Mouse (Mus musculus) midbrain, embryonic 16.5 days (tissue): Measurements from ENCODE around the gene Cx3cr1. TPM values are rescaled to one million over a fixed set of nuclear protein-coding genes. Genes with fewer than 3 reads are reported as not detected.

Experiments
- ATAC-seq: fragments of 200-750 bp; cut with Nextera tagmentation; 2 replicates; pipeline ENCODE4 v1.8.0; 2017; ENCODE audit warnings: moderate TSS enrichment
- H3K27ac ChIP-seq: fragments of 300-500 bp; sonication (generic); 2 replicates; pipeline ENCODE4 v1.5.1; 2014; ENCODE audit warnings: mild to moderate bottlenecking, low read length, mixed read lengths
- H3K27me3 ChIP-seq: fragments of 300-500 bp; sonication (generic); 2 replicates; pipeline ENCODE4 v1.6.1; 2014; ENCODE audit warnings: low read depth, low read length, mixed read lengths; ENCODE audit not compliant: control insufficient read depth, insufficient read depth
- H3K36me3 ChIP-seq: fragments of 300-500 bp; sonication (generic); 2 replicates; pipeline ENCODE4 v1.6.1; 2014; ENCODE audit warnings: mild to moderate bottlenecking, low read length, moderate library complexity, mixed read lengths; ENCODE audit not compliant: control insufficient read depth, insufficient read depth
- H3K4me1 ChIP-seq: fragments of 300-500 bp; sonication (generic); 2 replicates; pipeline ENCODE4 v1.6.1; 2014; ENCODE audit warnings: mild to moderate bottlenecking, low read length, mixed read lengths; ENCODE audit not compliant: control insufficient read depth, insufficient read depth
- H3K4me2 ChIP-seq: fragments of 300-500 bp; sonication (generic); 2 replicates; pipeline ENCODE4 v1.6.1; 2014; ENCODE audit warnings: mild to moderate bottlenecking, low read length, mixed read lengths
- H3K4me3 ChIP-seq: fragments of 300-500 bp; sonication (generic); 2 replicates; pipeline ENCODE4 v1.5.1; 2014; ENCODE audit warnings: low read depth, mild to moderate bottlenecking, low read length, moderate library complexity, mixed read lengths
- H3K9ac ChIP-seq: fragments of 300-500 bp; sonication (generic); 2 replicates; pipeline ENCODE4 v1.6.1; 2014; ENCODE audit warnings: low read depth, low read length, mixed read lengths
- H3K9me3 ChIP-seq: fragments of 300-500 bp; sonication (generic); replicated peaks from 2 replicates; pipeline ENCODE4 v1.6.1; 2014; ENCODE audit warnings: mild to moderate bottlenecking, low read length, mixed read lengths; ENCODE audit not compliant: control insufficient read depth, poor library complexity, severe bottlenecking
- WGBS: fragments of 180-500 bp; shearing (Covaris S2); extraction: QIAGEN DNeasy Blood & Tissue Kit; methylation state at CpG from one replicate; pipeline ENCODE4 v1.1.7; 2014; 5-methylcytosine and 5-hydroxymethylcytosine counted together
- polyA plus RNA-seq: library from polyadenylated mRNA; unstranded; fragments of >200 nt; fragmentation: Nextera tagmentation; extraction: Ambion mirVana; gene quantifications from 2 replicates; pipeline ENCODE4 v1.2.1, GENCODE M21; 2015

The Cx3cr1 gene
- polyA plus RNA-seq, 1 experiment from 2014 or later = 8.0 TPM

DNA sequence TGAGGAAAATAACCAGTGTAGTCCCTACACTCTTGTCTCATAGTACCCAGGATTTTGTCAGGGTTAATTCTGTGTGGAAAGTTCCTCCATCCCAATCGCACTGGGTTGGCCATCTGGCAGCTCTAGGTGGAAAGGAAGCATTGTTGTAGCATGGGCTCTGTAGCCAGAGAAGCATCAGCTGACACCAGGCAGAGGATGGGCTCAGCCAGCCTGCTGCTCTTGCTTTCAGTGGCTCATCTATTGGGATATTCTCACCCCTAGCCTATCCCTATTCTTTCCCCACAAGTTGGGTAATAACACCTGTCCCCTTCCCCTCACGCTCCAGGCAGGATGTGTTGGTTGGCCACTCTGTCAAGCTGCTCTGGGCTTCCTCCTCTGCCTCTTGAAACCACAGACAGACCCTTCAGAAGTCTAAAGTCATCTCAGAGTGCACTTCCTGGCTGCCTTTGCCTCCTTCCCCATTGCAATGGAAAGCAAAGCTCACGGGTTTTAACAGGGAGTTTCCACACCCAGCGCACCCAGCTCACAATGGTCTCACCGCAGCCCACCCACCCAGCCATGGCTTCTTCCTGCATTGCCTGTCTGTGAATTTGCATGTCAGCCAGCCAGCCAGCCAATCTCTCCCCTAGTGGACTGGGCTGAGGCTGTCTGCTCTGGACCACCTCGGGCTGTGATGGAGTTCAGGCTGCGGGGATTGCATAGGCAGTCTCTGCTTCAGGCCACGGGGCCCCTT lies 15.0 kb downstream of the Cx3cr1 start:
- ATAC-seq = no peak
- H3K9ac ChIP-seq = no peak overlapping the region
- no peaks in the 10 kb centered on the region for H3K4me1 ChIP-seq

GRCm38 (mm10) chr9:120049407-120049806 lies 20.3 kb downstream of the Cx3cr1 start:
- no peaks in the 10 kb centered on the region for H3K9me3 ChIP-seq
- WGBS = 77% methylated on average over 3 of the region's 3 CpGs
- H3K27me3 ChIP-seq = no peaks in the 10 kb centered on the region
- H3K4me1 ChIP-seq = no peaks in the 10 kb centered on the region
- H3K9ac ChIP-seq = no peak overlapping the region
- no peak overlapping the region for H3K4me3 ChIP-seq
- H3K27ac ChIP-seq = no peak overlapping the region
- H3K36me3 ChIP-seq = no peaks in the 10 kb centered on the region
- H3K4me2 ChIP-seq = no peak overlapping the region
- ATAC-seq = no peak

More for the DNA sequence above, 15.0 kb downstream of the Cx3cr1 start:
- Histone ChIP-seq H3K27me3 (no peaks in the 10 kb centered on the region), H3K9me3 (no peaks in the 10 kb centered on the region), H3K36me3 (no peaks in the 10 kb centered on the region), H3K4me2 (no peak overlapping the region), H3K4me3 (no peak overlapping the region), H3K27ac (no peak overlapping the region)
- WGBS = 41% methylated on average over 8 of the region's 8 CpGs

- ATAC-seq = no peak
- 70% methylated on average over 6 of the region's 6 CpGs for WGBS
- H3K9ac ChIP-seq = no peak overlapping the region
- H3K4me2 ChIP-seq = no peak overlapping the region
- H3K36me3 ChIP-seq = no peaks in the 10 kb centered on the region
- H3K27me3 ChIP-seq = no peaks in the 10 kb centered on the region
- no peak overlapping the region for H3K4me3 ChIP-seq
- H3K4me1 ChIP-seq = no peaks in the 10 kb centered on the region
- no peak overlapping the region for H3K27ac ChIP-seq
- H3K9me3 ChIP-seq = no peaks in the 10 kb centered on the region
Measured at GRCm38 (mm10) chr9:120048495-120048894, 21.2 kb downstream of the Cx3cr1 start.

DNA sequence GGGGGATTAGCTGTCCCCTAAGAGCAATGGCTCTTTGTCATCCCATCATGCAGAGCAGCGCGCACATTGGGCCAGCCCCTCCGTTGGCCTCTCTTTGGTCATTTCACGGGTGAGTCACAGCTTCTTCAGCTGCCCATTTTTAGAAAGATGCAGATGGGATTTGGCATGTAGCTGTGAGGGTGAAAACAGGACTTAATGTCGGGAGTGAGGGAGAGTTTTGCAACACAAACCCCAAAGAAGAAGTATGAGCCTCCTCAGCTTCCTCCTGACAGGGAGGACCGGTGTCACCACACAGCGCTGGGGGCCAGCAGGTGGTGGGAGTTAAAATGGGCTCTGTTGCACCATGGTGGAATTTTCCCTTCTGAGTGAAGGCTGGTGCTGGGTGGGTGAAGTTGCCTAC lies 26.6 kb downstream of the Cx3cr1 start:
- Histone ChIP-seq H3K9ac (no peak overlapping the region), H3K27ac (no peak overlapping the region), H3K27me3 (no peaks in the 10 kb centered on the region), H3K4me1 (no peaks in the 10 kb centered on the region), H3K36me3 (no peaks in the 10 kb centered on the region), H3K9me3 (no peaks in the 10 kb centered on the region), H3K4me2 (no peak overlapping the region), H3K4me3 (no peak overlapping the region)
- WGBS = 78% methylated on average over 7 of the region's 7 CpGs
- ATAC-seq = no peak

GRCm38 (mm10) chr9:120037414-120037813 lies 32.3 kb downstream of the Cx3cr1 start:
- no peak for ATAC-seq
- Histone ChIP-seq H3K36me3 (no peaks in the 10 kb centered on the region), H3K4me3 (no peak overlapping the region), H3K4me1 (no peaks in the 10 kb centered on the region), H3K27ac (no peak overlapping the region), H3K4me2 (no peak overlapping the region), H3K9ac (no peak overlapping the region), H3K27me3 (no peaks in the 10 kb centered on the region), H3K9me3 (no peaks in the 10 kb centered on the region)
- WGBS = 87% methylated on average over 7 of the region's 7 CpGs

GRCm38 (mm10) chr9:120034375-120034774 lies 35.3 kb downstream of the Cx3cr1 start:
- H3K27ac ChIP-seq = no peak overlapping the region
- no peak overlapping the region for H3K4me3 ChIP-seq
- no peak overlapping the region for H3K4me2 ChIP-seq
- H3K9me3 ChIP-seq = no peaks in the 10 kb centered on the region
- WGBS = 68% methylated on average over 8 of the region's 8 CpGs
- no peaks in the 10 kb centered on the region for H3K4me1 ChIP-seq
- ATAC-seq = no peak
- H3K27me3 ChIP-seq = no peaks in the 10 kb centered on the region
- no peak overlapping the region for H3K9ac ChIP-seq
- H3K36me3 ChIP-seq = no peaks in the 10 kb centered on the region

DNA sequence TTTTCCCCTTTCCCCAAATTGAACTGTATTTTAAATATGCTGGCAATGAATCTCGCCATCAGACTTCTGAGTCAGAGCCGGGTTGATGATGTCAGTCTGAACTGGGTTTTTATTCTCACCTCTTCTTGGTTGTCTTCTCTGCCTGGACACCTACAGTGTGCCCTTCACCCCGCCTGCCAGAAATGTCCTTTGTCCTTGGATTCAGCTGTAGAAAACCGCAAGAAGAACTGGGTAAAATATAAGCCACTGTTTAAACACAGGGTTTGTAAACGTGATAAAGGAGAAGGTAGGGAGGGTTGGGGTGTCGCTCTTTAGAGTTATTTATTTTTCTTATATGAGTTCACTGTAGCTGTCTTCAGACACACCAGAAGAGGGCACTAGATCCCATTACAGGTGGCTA lies 37.0 kb downstream of the Cx3cr1 start:
- Histone ChIP-seq H3K9me3 (no peaks in the 10 kb centered on the region), H3K27me3 (no peaks in the 10 kb centered on the region), H3K36me3 (no peaks in the 10 kb centered on the region), H3K4me1 (no peaks in the 10 kb centered on the region), H3K27ac (no peak overlapping the region), H3K4me3 (no peak overlapping the region), H3K9ac (no peak overlapping the region), H3K4me2 (no peak overlapping the region)
- ATAC-seq = no peak
- 92% methylated on average over 6 of the region's 6 CpGs for WGBS

DNA sequence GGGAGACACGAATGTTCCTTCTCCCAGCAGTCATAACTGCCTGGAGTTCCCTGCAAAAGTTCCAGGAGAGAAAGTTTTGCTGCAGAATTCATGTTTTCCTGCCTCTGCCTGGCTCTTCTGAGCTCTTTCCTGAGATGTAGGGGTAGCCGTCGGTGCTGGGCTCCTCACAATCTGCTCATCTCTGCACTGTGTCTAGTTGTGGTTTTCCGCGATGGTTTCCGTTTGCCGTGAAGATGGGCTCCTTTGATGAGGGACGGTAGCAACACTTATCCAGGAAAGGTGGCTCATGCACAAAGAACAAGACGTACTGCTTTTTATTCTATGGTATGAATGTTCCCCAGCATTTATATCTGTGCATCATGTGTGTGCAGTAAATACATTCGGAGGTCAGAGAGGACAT lies 39.3 kb downstream of the Cx3cr1 start:
- H3K27ac ChIP-seq = no peak overlapping the region

GRCm38 (mm10) chr9:120029880-120030279 lies 39.8 kb downstream of the Cx3cr1 start:
- Histone ChIP-seq H3K27me3 (no peaks in the 10 kb centered on the region), H3K27ac (no peak overlapping the region), H3K4me2 (no peak overlapping the region), H3K36me3 (no peaks in the 10 kb centered on the region), H3K4me1 (no peaks in the 10 kb centered on the region), H3K9me3 (no peaks in the 10 kb centered on the region), H3K4me3 (no peak overlapping the region), H3K9ac (no peak overlapping the region)
- WGBS = 96% methylated on average over 6 of the region's 6 CpGs
- ATAC-seq = no peak

More for the DNA sequence above, 39.3 kb downstream of the Cx3cr1 start:
- Histone ChIP-seq H3K9ac (no peak overlapping the region), H3K4me3 (no peak overlapping the region), H3K36me3 (no peaks in the 10 kb centered on the region), H3K4me2 (no peak overlapping the region), H3K27me3 (no peaks in the 10 kb centered on the region), H3K4me1 (no peaks in the 10 kb centered on the region), H3K9me3 (no peaks in the 10 kb centered on the region)
- WGBS = 89% methylated on average over 10 of the region's 10 CpGs
- ATAC-seq = no peak
